Mouse (Mus musculus) thymus, postnatal 36 days (tissue): ENCODE data around the gene Wdr62.

Experiments used
- DNase-seq, 2 experiments: peaks; one replicate each; pipeline ENCODE4 v3.0.0; 2022; ENCODE audit warnings: mixed read lengths in 2 of 2

Wdr62 gene

DNA sequence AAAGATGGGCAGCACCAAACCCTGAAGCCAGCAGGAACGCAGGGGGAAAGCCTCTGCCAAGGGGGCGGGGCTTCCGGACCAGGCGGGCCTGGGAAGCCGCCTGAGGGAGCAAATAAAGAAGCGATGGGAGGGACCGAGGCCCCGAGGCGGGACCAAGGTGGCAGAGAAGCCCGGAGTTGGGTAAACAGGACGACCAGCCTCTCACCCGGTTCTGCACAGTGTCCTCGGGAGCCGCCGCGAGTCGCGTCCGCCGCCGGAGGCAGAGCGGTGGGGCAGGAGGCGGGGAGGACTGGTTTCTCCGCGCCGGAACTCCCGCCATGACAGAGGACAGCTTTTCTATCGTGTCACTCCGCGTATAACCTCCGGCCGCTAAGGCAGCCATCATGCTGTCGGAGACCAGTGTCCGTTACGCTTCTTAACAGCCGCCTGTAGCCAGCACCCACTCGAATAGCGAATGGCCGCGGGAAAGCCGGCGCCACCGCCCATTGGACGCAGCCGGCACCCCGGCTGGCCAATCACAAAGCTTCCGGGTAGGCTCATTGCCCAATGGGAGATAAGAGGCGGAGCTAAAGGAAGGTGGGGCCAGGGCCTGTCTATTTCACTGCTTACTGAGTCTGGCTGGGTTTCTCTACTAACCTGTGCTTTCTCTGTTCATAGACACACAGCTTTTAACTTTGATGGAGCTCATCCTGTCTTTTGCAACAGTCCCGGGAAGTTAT is at the start of gene Wdr62, which contains the start of gene Thap8:
Gene Wdr62, minus strand, starts transcription at position 469 of the 719 bp plus-strand sequence.
Gene Thap8, plus strand, starts transcription at position 144 of the 719 bp plus-strand sequence.
- DNase-seq = peak; percentile 86 to 90

DNA sequence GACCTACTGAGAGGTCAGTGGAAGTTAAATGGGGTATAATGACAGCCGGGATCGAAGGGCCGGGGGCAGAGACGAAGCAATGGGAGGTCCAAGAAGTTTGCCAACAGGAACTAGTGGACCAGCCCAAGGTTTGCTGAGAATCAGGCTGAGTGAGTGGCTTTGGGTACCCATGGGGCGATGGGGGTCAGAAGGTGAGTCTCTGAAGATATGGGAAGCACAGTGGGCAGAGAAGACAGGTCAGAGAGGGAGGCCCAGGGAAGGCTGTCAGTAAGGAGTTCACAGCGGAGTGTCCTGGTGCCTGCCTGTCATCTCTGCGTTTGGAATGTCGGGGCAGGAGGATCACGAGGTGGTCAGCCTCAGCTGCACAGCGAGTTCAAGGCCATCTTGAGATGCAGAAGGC is 48.2 kb upstream of the Wdr62 start:
- no peak for DNase-seq

- DNase-seq = no peak
These were observed 46.9 kb upstream of the Wdr62 start for GRCm38 (mm10) chr7:30327140-30327539.

DNA sequence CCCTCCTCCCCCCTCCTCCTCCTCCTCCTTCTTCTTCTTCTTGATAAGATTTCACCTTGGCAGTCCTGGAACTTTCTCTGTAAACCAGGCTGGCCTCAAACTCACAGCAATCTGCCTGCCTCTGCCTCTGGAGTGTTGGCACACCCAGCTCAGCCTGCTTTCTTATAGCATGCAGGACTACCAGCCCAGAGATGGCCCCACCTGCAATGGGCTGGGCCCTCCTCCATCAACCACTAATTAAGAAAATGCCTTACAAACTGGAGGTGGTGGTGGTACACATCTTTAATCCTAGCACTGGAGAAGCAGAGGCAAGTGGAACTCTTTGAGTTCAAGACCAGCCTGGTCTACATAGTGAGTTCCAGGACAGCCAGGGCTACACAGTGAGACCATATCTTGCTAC is 46.2 kb upstream of the Wdr62 start:
- no peak for DNase-seq

DNA sequence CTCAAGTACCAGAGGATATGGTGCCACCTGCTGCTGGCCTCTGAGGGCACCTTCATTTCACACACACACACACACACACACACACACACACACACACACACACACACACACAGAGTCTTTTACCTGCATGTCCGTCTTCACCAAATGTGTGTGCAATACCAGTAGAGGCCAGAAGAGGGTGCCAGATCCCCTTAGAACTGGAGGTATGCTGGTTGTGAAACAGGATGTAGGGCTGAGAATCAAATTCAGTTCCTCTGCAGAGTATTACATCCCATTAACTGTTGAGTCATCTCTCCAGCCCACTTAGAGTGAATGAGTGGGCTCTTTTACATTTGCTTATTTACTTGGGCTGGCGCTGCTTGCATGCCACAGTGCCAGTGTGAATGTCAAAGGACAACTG is 45.1 kb upstream of the Wdr62 start:
- peak; percentile 64 to 67 for DNase-seq

GRCm38 (mm10) chr7:30324300-30324944 is 44.2 kb upstream of the Wdr62 start:
- no peak for DNase-seq

DNA sequence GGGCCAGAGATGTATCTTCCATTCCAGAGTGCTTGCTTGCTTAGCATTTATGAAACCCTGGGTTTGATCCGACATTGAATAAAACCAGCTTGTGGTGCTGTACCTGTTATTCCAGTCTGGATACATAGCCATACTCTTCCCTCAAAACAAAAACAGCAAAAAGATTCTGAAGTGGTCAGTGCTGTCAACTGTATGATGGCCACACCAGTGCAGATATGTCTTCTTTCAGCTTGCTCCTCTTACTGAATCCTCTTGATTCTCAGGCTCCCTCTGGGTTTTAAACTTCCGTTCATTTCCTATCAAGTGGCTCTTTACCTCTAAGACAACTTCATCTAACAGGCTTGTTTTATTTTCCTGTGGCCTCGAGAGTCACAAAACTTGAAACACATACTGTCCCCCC is 43.6 kb upstream of the Wdr62 start, which contains the start of gene Sdhaf1:
Gene Sdhaf1, minus strand, starts transcription at position 101 of the 400 bp plus-strand sequence.
- no peak for DNase-seq

- no peak for DNase-seq
These were observed 42.6 kb upstream of the Wdr62 start for GRCm38 (mm10) chr7:30322865-30323264.

GRCm38 (mm10) chr7:30322285-30322667 is 42.1 kb upstream of the Wdr62 start:
- DNase-seq = peak; percentile 95 to 97

GRCm38 (mm10) chr7:30321539-30322284 is 41.5 kb upstream of the Wdr62 start, which contains the start of gene E130208F15Rik:
TSS of gene E130208F15Rik (plus strand) at chr7:30321740.
- DNase-seq = peak; percentile 68 to 80

DNA sequence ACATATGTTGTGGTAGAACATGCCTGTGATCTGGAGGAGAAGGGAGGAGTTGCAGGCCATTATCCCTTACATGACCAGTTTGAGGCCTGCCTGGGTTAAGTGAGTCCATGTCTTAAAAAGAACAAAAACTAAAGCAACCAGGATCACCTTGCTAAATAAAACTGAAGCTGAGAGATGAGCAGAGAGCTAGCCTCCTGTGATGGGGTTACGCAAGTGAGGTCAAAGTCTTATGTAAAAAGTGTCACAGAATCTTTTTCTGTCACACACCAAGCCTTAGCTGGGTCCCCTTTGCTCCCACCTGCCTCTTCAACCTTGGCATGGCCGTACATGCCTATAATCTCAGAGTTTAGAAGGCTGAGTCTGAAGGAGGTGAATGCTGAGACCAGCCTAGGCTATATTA is 40.7 kb upstream of the Wdr62 start:
- no peak for DNase-seq

GRCm38 (mm10) chr7:30318142-30318541 is 37.9 kb upstream of the Wdr62 start:
- DNase-seq = no peak

- no peak for DNase-seq
These were observed 35.6 kb upstream of the Wdr62 start for GRCm38 (mm10) chr7:30315559-30316529.

DNA sequence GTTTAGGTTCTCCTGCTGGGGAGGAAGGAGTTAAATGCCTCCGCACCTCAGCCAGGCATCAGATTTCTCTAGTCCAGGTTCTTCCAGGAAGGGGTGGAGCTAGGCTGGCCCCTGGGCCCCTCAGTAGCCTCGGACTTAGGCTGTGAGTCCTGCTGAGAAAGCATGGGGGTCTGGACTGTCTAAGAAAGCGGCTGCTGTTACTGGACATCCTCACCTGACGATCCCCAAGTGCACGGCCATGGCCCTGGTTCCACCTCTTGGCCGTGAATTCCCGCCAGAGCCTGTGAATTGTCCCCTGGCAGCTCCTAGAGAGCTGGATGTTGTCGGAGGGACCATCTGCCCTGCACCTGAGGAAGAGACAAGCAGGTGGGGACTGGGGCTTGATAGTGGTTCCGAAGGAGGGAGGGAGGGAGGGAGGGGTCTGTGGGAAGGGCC is 34.5 kb upstream of the Wdr62 start, which contains the start of gene Syne4:
Gene Syne4, plus strand, starts transcription at position 87 of the 435 bp plus-strand sequence.
- no peak for DNase-seq

GRCm38 (mm10) chr7:30313666-30314320 is 33.6 kb upstream of the Wdr62 start:
- DNase-seq = no peak

DNA sequence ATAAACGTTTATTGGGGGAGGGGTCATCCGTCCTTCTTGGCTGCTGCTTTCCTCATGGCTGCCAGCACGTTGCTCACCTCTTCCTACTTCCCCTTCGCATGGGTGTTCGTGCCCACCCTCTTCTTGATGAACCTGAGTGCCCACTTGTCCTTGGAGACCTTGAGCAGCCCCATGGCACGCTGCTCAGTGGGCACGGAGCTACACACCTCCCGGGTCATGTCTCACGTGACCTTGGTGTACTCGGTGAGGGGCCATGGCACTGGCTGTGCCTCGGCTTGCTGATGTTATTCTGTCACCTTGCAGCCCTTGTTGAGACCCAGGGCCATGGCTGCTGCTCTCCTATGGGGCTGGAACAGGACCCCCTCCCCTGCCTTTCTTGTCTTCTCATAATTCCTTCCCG is 29.9 kb upstream of the Wdr62 start:
- DNase-seq = no peak

DNA sequence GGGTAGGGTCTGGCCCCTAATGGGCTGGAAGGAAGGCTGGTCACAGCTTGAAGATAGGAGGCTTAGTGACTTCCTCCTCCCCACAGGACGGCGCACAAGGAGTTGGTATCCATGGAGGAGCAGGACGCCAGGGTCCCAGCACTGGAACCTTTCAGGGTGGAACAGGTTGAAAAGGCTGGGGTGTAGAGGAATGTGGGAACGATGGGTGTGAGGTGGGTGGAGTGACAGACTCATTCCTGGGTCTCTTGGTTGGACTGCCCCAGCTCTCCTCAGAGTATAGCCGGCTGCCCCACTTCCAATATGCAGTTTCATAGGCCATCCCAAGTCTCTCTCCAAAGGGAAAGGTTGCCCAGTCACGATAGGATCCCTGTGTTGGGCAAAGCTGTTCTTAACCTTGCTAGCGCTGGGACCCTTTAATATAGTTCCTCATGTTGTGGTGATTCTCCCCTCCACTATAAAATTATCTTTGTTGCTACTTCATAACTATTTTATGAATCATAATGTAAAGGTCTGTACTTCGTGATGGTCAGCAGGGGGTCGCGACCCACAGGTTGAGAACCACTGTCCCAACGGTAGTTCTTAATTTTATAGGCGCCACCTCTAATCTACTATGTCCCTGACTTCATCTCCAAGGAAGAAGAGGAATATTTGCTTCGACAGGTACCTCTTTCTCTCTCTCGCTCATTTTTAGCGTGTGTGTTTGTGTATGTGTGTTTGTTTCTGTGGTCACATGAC is 29.3 kb upstream of the Wdr62 start:
- DNase-seq = no peak

GRCm38 (mm10) chr7:30308076-30309005 is 28.1 kb upstream of the Wdr62 start, which contains the start of gene Alkbh6:
TSS of gene Alkbh6 (plus strand) at chr7:30308717.
- DNase-seq = peak; percentile 88 to 94

GRCm38 (mm10) chr7:30306083-30306779 is 26.0 kb upstream of the Wdr62 start:
- no peak for DNase-seq
